Mouse (Mus musculus) megakaryocyte-erythroid progenitor cell, adult 5-6 weeks (primary cell): ENCODE measurements around the gene Kat7. TPM values are rescaled to one million over a fixed set of nuclear protein-coding genes. Genes with fewer than 3 reads are reported as not detected.

ENCODE experiments used
- ATAC-seq: replicated peaks from 2 replicates; pipeline ENCODE4 v1.8.0; 2016; ENCODE audit warnings: mild to moderate bottlenecking, inconsistent platforms; ENCODE audit not compliant: severe bottlenecking, poor library complexity, low FRiP score, low TSS enrichment
- total RNA-seq, 2 experiments: library from RNA; stranded (forward) in 1 of 2; stranded (reverse) in 1 of 2; fragments of 200-1000, 215-1000 nt in 1 of 2; fragments of >200 nt in 1 of 2; fragmentation: Nextera tagmentation in 1 of 2; gene quantifications; 2 replicates each; pipeline ENCODE4 v1.2.3; 2014 to 2017

The Kat7 gene
- total RNA-seq, 2 experiments from 2014 or later = 60.5 to 62.2 TPM

DNA sequence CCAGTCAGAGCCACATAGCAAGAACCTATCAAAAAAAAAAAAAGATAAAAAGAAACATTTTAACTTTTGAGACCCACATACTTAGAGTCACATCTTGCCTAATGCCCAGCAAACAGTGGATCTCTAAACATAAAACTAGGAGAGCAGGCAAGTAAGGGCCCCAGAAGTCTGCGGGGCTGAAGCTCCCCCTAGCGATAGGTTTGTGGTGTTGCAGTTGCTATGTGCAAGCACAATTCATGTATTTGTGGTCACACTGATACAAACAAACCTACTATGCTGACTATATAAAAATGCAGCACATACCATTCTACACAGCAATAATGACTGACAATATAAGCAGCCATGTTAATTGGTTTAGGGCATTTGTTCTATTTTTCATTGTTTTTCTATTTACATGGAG is 11.9 kb downstream of the Kat7 start:
- ATAC-seq = peak; percentile 82

DNA sequence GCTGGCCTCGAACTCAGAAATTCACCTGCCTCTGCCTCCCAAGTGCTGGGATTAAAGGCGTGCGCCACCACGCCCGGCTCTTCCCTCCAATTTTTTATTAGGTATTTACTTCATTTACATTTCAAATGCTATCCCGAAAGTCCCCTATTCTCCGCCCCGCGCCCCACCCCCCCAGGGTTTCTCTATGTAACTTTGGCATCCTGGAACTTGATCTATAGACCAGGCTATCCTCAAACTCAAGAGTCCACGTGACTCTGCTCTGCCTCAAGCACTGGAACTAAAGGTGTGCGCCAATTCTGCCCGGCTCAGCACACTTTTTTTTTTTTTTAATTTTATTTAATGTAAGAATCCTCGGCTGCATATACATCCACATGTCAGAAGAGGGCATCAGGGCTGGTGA is 14.3 kb downstream of the Kat7 start:
- ATAC-seq = no peak

DNA sequence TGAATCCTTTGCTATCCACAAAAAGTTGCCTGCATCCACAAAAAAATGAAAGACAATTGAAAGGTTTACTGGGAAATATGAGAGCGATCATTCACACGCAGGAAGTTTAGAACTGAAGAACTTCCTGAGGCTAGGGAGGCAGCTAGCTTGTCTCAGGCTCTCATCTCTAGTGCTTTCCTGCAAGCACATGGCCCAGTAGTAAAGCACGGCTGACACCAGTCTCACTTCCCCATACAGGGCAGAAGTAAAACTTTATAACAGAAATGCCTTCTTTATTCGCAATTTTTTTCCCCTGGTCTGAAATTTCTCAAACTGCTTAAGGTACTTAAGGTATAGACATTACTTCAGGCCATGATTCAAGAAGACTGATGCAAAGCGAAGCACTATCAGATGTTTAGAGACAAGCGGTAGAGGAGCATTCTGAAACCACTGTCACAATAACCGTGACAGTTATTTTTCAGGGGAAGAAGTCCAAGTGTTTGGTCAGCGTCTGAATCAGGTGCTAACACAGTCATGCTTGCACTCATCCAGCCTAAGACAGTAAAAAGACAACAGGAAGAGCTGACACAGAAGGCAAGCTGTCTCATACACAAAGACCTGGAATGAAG is 16.9 kb downstream of the Kat7 start:
- no peak for ATAC-seq

DNA sequence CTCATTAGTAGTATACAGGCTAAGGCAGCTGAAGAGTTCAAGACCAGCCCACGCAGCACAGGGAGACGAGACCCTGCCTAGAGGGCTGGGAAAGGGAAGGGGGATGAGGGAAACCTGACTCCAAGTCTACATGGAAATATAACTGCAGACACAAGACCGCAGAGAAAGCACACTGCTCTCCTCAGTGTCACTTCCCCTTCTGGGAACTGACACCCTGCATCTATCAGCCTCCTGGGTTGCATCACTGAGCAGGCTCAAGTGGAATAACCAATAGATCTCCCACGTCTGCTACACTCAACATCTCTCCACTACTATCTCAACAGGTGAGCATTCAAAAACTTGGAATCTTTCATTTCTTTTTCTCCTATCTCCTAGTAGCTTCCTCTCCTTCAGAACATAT is 18.0 kb downstream of the Kat7 start:
- ATAC-seq = no peak

DNA sequence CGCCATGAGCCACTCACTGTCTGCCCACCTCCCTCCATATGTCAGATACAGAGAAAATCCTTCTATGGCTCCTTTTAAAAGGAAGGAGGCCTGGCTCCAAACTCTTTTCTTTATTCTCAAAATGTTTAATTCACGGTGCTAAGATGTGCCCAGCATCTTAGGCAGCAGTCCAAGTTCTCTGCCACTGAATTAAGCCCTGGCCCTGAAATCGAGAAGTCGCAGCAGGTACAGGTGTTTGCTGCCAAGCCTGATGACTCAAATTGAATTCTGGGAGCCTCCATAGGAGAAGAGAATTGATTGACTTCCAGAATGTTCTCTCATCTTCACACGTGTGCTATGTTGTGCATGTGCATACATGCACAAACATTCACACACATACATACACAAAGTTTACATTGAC is 27.7 kb downstream of the Kat7 start:
- ATAC-seq = no peak

DNA sequence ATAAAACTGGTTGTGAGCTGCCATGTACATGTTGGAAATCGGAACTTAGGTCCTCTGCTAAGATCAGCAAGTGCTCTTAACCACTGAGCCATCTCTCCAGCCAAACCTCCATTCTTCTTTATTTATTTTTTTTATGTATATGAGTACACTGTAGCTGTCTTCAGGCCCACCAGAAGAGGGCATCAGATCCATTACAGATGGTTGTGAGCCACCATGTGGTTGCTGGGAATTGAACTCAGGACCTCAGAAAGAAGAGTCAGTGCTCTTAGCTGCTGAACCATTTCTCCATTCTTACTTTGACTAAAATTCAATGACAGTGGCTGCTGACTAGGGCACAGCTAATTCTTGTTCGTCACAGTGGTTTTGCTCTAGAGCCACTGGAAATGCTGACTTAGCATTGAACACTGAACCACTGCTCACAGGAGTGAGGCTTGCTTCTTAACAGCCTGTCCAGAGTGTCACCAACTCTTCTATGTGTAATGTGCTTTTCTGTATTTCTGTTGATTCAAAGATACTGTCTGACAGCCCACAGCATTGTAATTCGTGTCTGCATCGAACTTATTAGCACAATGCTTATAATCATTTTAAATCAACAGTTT is 30.9 kb downstream of the Kat7 start:
- ATAC-seq = no peak

DNA sequence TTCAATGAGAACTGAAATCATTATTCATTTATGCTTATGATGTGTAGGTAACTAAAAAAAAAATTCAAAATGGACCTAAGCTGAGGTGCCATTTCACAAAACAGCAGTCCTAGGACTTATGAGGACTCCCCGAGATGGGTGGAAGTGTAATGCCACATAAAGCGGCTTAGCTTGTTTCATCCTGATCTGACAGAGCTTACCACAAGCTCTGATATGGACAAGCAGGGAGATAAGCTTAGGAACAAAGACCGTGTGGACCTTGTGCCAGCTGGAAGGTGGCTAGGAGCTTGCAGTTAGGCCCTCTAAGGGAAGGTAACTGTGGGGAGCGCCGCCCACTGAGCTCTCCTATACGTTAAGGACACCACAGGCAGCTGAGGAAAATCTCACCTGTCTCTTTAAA is 34.0 kb downstream of the Kat7 start:
- ATAC-seq = no peak

DNA sequence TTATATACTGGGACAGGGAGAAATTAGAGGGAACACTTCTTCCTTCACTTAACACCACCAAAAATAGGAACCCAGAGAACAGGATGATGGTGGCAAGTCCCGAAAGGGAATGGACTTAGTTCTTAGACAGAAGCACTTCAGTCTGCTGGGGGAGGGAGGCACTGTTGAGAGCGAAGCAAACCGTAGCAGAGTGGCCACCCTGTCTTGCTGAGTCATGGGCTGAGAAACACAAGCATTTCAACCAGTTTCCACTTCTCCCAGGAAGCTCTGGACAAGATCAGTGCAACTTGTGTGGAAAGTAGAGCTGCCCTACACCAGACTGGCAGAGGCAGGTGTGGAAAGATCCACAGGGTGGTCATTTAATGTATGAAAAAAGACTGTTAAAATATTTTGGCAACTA is 35.4 kb downstream of the Kat7 start:
- ATAC-seq = no peak

DNA sequence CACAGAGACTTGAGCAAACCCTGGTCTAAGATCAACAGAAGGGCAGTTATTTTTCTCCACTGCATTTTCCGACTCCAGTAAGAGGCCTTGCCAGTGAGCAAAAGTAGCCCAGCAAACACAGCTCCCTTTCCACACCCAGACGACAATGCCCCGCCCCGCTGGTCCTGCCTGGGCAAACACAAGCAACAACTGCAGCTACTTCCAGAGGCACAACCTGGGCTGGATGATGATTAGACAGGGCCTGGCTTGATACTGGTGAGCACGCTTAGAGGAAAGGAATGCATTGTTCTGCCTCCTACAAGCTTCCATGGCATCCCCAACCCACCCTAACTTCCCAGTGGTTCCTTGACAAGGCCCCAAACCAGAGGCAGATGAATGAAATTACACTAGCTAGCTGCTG is 36.4 kb downstream of the Kat7 start:
- ATAC-seq = no peak

DNA sequence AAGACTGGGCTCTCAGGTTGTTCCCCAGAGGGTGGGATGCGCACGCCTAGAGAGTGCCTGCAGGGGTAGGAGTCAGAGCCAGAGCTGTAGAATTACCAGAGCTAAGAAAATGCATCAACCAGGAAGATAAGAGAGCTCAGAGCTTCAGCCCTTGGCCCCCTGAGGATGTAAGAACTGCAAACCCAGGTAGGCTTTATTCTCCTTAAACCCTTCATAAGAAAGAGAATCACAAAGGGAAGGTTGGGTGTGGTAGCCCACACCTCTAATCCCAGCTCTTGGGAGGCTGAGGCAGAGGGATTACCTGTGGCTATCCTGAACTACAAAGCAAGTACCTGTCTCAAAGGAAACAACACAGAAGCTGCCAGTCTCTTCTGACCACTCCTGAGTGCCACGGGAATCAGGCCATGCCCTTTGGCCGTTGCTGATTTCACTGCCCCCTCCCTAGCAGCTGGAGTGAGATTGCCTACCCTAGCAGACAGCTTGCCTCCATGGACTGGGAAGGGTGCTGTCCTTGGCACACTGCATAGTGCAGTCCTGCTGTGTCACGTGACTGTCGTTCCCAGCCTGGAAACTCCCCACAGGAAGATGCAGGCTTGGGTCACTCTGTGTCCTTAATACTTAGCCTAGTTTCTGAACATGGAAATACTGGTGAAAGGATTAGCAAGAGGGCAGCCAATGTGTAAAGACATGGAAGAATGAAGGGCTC is 43.4 kb downstream of the Kat7 start:
- no peak for ATAC-seq

DNA sequence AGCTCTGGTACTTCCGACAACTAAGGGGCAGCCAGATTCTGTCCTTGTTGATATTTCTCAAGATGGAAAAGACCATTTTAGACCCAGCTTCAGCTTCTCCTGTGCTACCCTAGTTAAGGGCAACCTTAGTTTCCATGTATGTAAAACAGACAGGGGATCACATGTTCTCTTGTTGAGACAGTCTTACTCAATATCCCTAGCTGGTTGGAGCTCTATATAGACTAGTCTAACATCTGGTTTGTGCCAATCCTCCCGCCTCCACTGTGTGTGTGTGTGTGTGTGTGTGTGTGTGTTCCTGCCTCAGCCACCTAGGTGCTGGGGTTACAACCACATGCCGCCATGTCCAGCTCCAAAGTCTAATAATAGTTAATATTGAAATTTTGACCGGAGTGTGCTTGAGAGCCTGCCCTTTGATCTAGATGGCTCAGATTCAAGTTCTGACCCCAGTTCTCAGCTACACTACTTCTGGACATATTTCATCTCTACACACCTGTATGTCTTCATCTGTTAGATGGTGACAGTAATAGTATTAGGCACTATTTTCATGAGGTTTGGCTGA is 45.5 kb downstream of the Kat7 start:
- no peak for ATAC-seq

DNA sequence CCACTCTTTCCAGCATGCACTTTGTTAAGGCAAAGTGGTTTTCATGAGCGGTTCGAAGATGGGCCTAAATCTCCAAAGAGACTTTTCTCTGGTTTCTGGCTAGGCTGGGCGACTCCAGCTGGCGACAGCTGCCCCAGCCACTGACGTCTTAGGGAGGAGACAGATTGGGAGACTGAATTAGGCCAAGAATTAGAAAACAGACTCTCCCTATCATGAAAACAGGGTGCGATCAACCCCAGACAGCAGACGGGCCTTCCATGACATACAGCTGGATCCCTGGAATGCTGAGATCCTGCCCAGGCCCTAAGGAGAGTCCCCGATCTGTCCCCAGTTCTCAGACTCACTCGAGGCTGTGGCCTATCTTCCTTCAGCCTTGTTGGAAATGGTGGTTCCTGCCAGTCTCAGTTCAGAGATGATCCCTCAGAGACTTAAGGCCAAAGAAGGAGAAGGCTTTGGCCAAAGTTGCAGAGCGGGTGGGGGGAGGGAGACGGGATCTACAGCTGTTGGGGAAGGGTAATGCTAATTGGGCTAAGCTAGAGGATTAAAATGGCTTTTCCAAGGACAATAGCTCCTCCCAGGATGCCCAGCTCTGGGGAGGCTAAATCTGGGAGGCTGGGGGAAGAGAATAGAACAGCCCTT is 46.1 kb downstream of the Kat7 start:
- ATAC-seq = no peak

DNA sequence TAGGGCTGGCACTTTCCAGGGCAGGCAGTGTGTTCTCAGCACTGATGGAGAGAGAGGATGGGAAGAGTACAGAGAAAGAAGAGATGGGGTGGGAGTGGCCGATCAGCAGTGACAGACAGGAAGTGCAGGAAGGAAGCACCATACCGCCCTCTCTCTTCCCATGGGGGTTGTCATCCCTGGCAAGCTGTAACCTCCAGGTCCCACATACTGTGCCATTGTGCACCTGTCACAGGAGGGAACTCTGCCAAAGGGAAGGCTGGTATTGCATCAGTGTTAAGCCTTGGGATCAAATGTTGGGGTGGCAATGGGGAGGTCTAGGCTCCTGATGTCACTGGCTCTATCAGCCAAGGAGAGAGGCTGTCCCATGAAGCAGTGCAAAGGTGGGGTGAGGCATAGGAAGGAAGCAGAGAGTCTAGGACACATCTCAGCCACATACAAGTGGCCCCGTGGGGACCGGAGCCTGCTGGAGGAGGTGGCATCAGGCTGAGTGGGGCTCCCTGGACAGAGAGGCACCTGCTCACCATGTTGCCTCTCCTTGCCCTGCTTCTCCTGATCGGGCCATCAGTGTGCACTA is 48.8 kb downstream of the Kat7 start, which contains the start of gene Tac4:
TSS of gene Tac4 (plus strand) at position 352 of the 574 bp plus-strand sequence.
- no peak for ATAC-seq

DNA sequence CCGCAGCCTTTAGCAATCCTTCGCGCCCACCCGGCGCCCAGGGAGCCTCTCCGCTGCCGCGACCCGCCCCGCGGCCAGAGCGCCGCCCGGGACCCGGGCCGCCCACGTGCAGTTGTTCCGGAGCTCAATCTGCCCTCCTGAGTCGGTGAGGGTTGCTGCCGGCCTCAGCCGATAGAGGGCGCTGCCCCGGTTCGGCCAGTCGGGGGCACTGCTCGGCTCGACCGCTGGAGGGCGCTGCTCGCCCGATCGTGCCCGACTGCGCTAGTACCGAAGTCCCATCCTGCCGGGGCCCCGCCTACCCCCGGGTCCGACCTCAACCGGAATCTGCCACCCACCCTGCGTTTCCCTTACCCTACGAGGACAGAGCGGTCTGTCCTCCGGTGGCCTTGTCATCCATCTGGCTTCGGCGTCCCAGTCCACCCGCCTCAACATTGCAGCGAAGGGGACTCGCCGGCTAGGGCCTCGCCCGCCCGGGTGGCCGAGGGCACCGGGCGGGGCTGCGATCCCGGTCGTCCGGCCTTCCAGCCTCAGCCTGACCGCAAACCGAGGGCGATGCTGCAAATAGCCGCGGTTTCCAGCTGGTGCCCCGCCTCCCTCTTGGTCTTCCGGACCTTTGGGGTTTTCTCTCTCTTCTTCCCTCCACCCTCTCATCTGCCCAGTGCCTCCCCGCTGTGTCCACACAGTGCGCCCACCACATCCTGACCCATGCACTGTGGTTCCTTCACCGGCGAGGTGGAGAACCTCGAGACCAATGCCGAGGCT is 50.8 kb downstream of the Kat7 start:
- peak; percentile 56 for ATAC-seq

DNA sequence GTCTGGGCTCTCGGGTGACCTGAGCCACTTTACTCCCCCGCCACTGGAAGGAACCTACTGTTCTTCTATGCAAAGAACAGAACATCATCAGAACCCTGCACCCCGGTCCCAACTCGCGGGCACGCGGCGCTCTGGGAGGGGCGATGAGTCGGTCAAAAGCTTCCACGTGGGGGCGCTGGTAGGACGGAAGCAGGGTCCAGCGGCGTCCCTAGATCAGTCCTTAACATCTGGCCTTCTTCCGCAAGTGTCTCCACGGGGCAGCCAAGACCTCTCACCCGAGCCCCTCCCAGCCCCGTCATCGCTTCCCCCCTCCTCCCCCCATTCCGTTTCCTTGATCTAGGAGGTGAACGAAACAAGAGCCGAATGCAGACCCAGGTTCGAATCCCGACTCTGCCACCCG is 51.6 kb downstream of the Kat7 start:
- ATAC-seq = peak; percentile 54

DNA sequence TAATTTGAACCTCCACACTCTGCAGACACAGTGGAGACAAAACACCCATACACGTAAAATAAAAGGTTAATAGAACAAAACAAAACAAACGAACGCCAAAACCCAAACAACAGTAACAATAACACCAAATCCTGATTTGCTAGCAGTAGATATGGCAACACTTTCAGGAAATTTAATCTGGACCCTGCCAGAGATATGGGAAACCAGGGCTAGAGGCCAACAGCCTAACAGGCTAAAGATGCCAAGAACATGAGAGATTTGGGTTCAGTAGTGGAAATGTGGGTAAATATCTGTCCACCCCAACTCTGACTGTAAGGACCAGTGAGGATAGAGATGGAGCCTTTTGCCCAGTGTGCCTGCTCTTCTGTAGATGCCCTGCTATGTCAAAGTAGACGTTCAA is 52.1 kb downstream of the Kat7 start:
- no peak for ATAC-seq

DNA sequence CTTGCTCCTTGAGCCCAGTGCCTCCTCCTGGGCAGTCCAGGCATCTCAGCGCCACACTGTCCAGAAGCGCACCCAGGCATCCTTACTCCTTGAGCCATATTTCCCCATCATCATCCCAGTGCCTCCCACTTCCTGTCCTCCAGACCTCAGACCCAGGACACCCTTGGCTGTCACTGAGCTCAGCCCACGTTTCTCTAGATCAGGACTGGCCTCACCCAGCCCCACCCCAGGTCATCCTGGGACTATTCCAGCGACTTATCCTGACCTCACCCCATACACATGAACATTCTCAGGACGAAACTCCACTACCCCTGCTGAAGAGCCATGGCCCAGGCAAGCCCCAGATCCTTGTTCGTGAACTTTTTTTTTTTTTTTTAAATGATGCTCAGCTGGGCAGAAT is 54.3 kb downstream of the Kat7 start:
- ATAC-seq = no peak

DNA sequence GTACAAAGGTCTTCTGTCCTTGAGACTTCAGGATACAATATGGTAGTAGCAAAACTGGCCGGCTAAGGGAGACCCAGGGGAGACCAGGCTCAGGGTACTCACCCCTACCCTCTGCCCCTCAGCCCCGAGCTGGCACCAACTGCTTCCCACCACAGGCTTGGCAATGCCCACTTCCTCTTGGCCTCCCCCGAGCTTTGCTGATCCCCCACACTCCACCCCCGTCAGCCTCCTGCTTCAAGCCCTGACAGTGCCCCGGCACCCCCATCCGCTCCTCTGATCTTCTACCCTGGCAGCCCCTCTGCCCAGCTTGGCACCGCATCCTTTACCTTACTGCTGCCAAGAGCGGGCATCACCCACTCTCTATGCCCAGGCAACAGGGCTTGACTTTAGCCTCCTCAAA is 55.9 kb downstream of the Kat7 start:
- no peak for ATAC-seq

DNA sequence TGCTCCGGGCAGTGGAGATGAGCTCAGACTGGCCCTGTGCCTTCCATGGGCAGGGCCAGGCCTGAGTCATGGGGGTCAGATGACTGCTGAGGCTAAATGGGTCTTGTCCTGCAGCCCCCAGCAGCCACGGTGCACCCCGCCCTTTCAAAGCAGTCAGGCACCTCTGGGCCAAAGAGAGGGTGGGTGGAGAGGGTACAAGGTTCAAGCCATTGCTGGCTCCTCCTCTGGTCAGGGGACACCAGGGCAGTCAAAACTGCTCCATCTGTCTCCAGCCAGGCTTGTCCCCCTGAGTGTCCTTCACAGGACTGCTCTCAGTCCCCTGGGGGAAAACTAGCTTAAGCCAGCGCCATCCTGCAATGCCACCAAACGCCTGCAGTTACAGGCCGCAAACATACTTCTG is 57.9 kb downstream of the Kat7 start:
- no peak for ATAC-seq
